Mouse (Mus musculus) kidney, embryonic 15.5 days (tissue): ENCODE data around the gene Gm45713. TPM values are rescaled to one million over a fixed set of nuclear protein-coding genes. Genes with fewer than 3 reads are reported as not detected.

Source experiments
- ATAC-seq: fragments of 200-750 bp; cut with Nextera tagmentation; replicated peaks from 2 replicates; pipeline ENCODE4 v1.8.0; 2017; ENCODE audit warnings: moderate TSS enrichment; ENCODE audit not compliant: low FRiP score
- H3K27ac ChIP-seq: fragments of 300-500 bp; sonication (generic); 2 replicates; pipeline ENCODE4 v1.5.1; 2015; ENCODE audit warnings: mild to moderate bottlenecking, inconsistent platforms
- H3K27me3 ChIP-seq: fragments of 300-500 bp; sonication (generic); 2 replicates; pipeline ENCODE4 v1.6.1; 2015; ENCODE audit warnings: inconsistent platforms
- H3K36me3 ChIP-seq: fragments of 300-500 bp; sonication (generic); 2 replicates; pipeline ENCODE4 v1.6.1; 2015; ENCODE audit warnings: inconsistent platforms
- H3K4me1 ChIP-seq: fragments of 300-500 bp; sonication (generic); 2 replicates; pipeline ENCODE4 v1.6.1; 2015; ENCODE audit warnings: inconsistent platforms
- H3K4me2 ChIP-seq: fragments of 300-500 bp; sonication (generic); 2 replicates; pipeline ENCODE4 v1.6.1; 2015; ENCODE audit warnings: moderate library complexity, mild to moderate bottlenecking, inconsistent platforms
- H3K4me3 ChIP-seq: fragments of 300-500 bp; sonication (generic); replicated peaks from 2 replicates; pipeline ENCODE4 v1.5.1; 2015; ENCODE audit warnings: mild to moderate bottlenecking, inconsistent platforms
- H3K9ac ChIP-seq: fragments of 300-500 bp; sonication (generic); 2 replicates; pipeline ENCODE4 v1.6.1; 2015; ENCODE audit warnings: mild to moderate bottlenecking, inconsistent platforms
- H3K9me3 ChIP-seq: fragments of 300-500 bp; sonication (generic); replicated peaks from 2 replicates; pipeline ENCODE4 v1.6.1; 2016; ENCODE audit warnings: inconsistent platforms
- WGBS: fragments of 180-500 bp; shearing (Covaris S2); methylation state at CpG from one replicate; pipeline ENCODE4 v1.1.7; 2015; ENCODE audit warnings: mixed read lengths; 5-methylcytosine and 5-hydroxymethylcytosine counted together
- microRNA counts: library from miRNA; unstranded; fragments of <30 nt; microRNA quantifications from one replicate; lab custom pipeline; 2016
- microRNA-seq: library from miRNA; unstranded; fragments of <30 nt; microRNA quantifications from one replicate; pipeline ENCODE4, GENCODE M21; 2016
- polyA plus RNA-seq: library from polyadenylated mRNA; unstranded; fragments of >200 nt; fragmentation: Nextera tagmentation; extraction: Ambion mirVana; gene quantifications from 2 replicates; pipeline ENCODE4 v1.2.1, GENCODE M21; 2015

Gm45713 gene
- polyA plus RNA-seq, 1 experiment from 2014 or later: not detected

- H3K36me3 ChIP-seq: peaks cover 49% of the 10 kb centered on the region
- no peaks in the 10 kb centered on the region for H3K27me3 ChIP-seq
- H3K9ac ChIP-seq: no peak overlapping the region
- H3K4me3 ChIP-seq: no peak overlapping the region
- no peaks in the 10 kb centered on the region for H3K9me3 ChIP-seq
- no peak overlapping the region for H3K4me2 ChIP-seq
- no peak for ATAC-seq
- peaks cover 18% of the 10 kb centered on the region for H3K4me1 ChIP-seq
- WGBS: 86% methylated on average over 30 of the region's 30 CpGs
- H3K27ac ChIP-seq: no peak overlapping the region
Measured at GRCm38 (mm10) chr7:45076501-45076900, 59.5 kb downstream of the Gm45713 start.

MicroRNAs within 50 kb of the gene (microRNA counts, 519-probe panel; counts per million panel counts)
- 2,619 counts per million, percentile 57 among the panel's probes with 10 or more counts for microRNA mmu-miR-150 (lab: Ali Mortazavi, UCI)

Small RNA genes lying within 50 kb of the gene (microRNA-seq; reads per million reads assigned to microRNA genes)
- gene Mir150 (11.3 reads per million, percentile 30 among the genes with 10 or more reads in this experiment), gene Mir5121 (17.6 reads per million, percentile 37 among the genes with 10 or more reads in this experiment), gene Mir7055 (not detected)

Other genes starting within 250 kb of the Gm45713 start
- gene Med25, start 243.5 kb downstream of the Gm45713 start, polyA plus RNA-seq: 103 and 126 TPM in 2 replicates
- gene Fuz, start 240.2 kb downstream of the Gm45713 start, polyA plus RNA-seq: 22.3 and 24.0 TPM in 2 replicates
- 74.2 and 79.1 TPM in 2 replicates for gene Ap2a1, start 206.7 kb downstream of the Gm45713 start, polyA plus RNA-seq
- 0.14 TPM in 2 replicates for gene Tsks, start 193.0 kb downstream of the Gm45713 start, polyA plus RNA-seq
- gene Cpt1c, start 161.4 kb downstream of the Gm45713 start, polyA plus RNA-seq: 19.2 and 25.1 TPM in 2 replicates
- 704 and 710 TPM in 2 replicates for gene Prmt1, start 149.7 kb downstream of the Gm45713 start, polyA plus RNA-seq
- 86.4 and 90.4 TPM in 2 replicates for gene Irf3, start 138.6 kb downstream of the Gm45713 start, polyA plus RNA-seq
- gene Bcl2l12, start 137.5 kb downstream of the Gm45713 start, polyA plus RNA-seq: 60.7 and 66.5 TPM in 2 replicates
- 35.5 and 40.1 TPM in 2 replicates for gene Scaf1, start 119.9 kb downstream of the Gm45713 start, polyA plus RNA-seq
- gene Rras, start 118.3 kb downstream of the Gm45713 start, polyA plus RNA-seq: 32.6 and 43.2 TPM in 2 replicates
- 10.3 and 11.3 TPM in 2 replicates for gene Prr12, start 83.3 kb downstream of the Gm45713 start, polyA plus RNA-seq
- gene Nosip, start 73.8 kb downstream of the Gm45713 start, polyA plus RNA-seq: 71.5 and 79.5 TPM in 2 replicates
- gene Prrg2, start 73.6 kb downstream of the Gm45713 start, polyA plus RNA-seq: 33.7 and 36.2 TPM in 2 replicates
- 322 and 362 TPM in 2 replicates for gene Rcn3, start 44.0 kb downstream of the Gm45713 start, polyA plus RNA-seq
- 78.0 and 93.5 TPM in 2 replicates for gene Fcgrt, start 32.4 kb downstream of the Gm45713 start, polyA plus RNA-seq
- gene Rps11, start 11.8 kb downstream of the Gm45713 start, polyA plus RNA-seq: 1,536 and 1,655 TPM in 2 replicates
- 1,248 and 1,360 TPM in 2 replicates for gene Rpl13a, start 7.5 kb downstream of the Gm45713 start, polyA plus RNA-seq
- 1.9 and 7.5 TPM in 2 replicates for gene Flt3l, start 201 bp upstream of the Gm45713 start, polyA plus RNA-seq
- gene Pih1d1, start 18.1 kb upstream of the Gm45713 start, polyA plus RNA-seq: 107 and 108 TPM in 2 replicates
- gene Aldh16a1, start 18.4 kb upstream of the Gm45713 start, polyA plus RNA-seq: 69.3 and 69.9 TPM in 2 replicates
- gene Slc17a7, start 27.7 kb upstream of the Gm45713 start, polyA plus RNA-seq: 0.14 and 0.30 TPM in 2 replicates
- not detected in 2 replicates for gene Gfy, start 43.3 kb upstream of the Gm45713 start, polyA plus RNA-seq
- gene Pth2, start 44.8 kb upstream of the Gm45713 start, polyA plus RNA-seq: not detected in 2 replicates
- gene Ccdc155, start 68.7 kb upstream of the Gm45713 start, polyA plus RNA-seq: 0.78 and 1.1 TPM in 2 replicates
- gene Dkkl1, start 75.9 kb upstream of the Gm45713 start, polyA plus RNA-seq: 0.97 and 1.4 TPM in 2 replicates
- gene Tead2, start 79.5 kb upstream of the Gm45713 start, polyA plus RNA-seq: 196 and 207 TPM in 2 replicates
- gene Cd37, start 102.9 kb upstream of the Gm45713 start, polyA plus RNA-seq: 1.2 and 2.4 TPM in 2 replicates
- 0.10 and 0.23 TPM in 2 replicates for gene Slc6a16, start 104.9 kb upstream of the Gm45713 start, polyA plus RNA-seq
- not detected in 2 replicates for gene Slc6a21, start 141.3 kb upstream of the Gm45713 start, polyA plus RNA-seq
- gene Trpm4, start 197.5 kb upstream of the Gm45713 start, polyA plus RNA-seq: 17.4 and 19.0 TPM in 2 replicates
- gene Hrc, start 199.1 kb upstream of the Gm45713 start, polyA plus RNA-seq: 2.1 and 2.5 TPM in 2 replicates
- 6.7 and 7.5 TPM in 2 replicates for gene Ppfia3, start 230.8 kb upstream of the Gm45713 start, polyA plus RNA-seq
- 0.41 and 0.96 TPM in 2 replicates for gene Lin7b, start 234.4 kb upstream of the Gm45713 start, polyA plus RNA-seq